Mouse (Mus musculus): ENCODE measurements around the gene Gpbp1. TPM values are rescaled to one million over a fixed set of nuclear protein-coding genes. Genes with fewer than 3 reads are reported as not detected.

Gpbp1 gene
- total RNA-seq, 2 experiments from 2014 or later, result 53.0 to 62.4 TPM

Other genes with a start within 250 kb of the Gpbp1 start
- gene Actbl2, start 235.1 kb downstream of the Gpbp1 start, total RNA-seq (2021), result not detected
- gene Gm49496, start 59.8 kb upstream of the Gpbp1 start, total RNA-seq (2021), result not detected
- not detected for gene Gm10198, start 102.7 kb upstream of the Gpbp1 start, total RNA-seq (2021)
- gene Mier3, start 190.9 kb upstream of the Gpbp1 start, total RNA-seq (2021), result 10 to 100 TPM in 1 of 2 experiments, 1 to 10 TPM in 1; 9.4 to 12.4 TPM